Mouse (Mus musculus): ENCODE measurements at regions not wholly inside any gene's neighbourhood (a gene's known extent, or its start where the extent isn't known, plus 50 kb on each side); places are given as distances from the start of the nearest gene placed in this dataset.

- H3K36me3 ChIP-seq (replicated peaks; ENCODE audit: control insufficient read depth, insufficient read depth, low read length): no peaks in the 10 kb centered on the region
- H3K9me3 ChIP-seq (replicated peaks; ENCODE audit: control insufficient read depth, low read length): peaks cover 8% of the 10 kb centered on the region; the same call in 1 of the 2 replicates
- no peak overlapping the region for H3K27ac ChIP-seq (ENCODE audit: low read depth)
- no peaks in the 10 kb centered on the region for H3K27me3 ChIP-seq (ENCODE audit: control insufficient read depth, insufficient read depth, low read length)
- H3K4me1 ChIP-seq (ENCODE audit: control insufficient read depth, insufficient read depth): no peaks in the 10 kb centered on the region
- ATAC-seq (ENCODE audit: insufficient read depth, low read depth) (no peak), DNase-seq (ENCODE audit: low spot score) (no peak)
- no peak overlapping the region for H3K4me3 ChIP-seq (ENCODE audit: low read depth, low read length)
- 88% methylated on average over 11 of the region's 11 CpGs for WGBS
- TF ChIP-seq EP300 (IDR thresholded peaks at IDR 0.05; ENCODE audit: low read depth) (no peak), CTCF (IDR thresholded peaks at IDR 0.05; ENCODE audit: low read depth) (no peak)
- no peak overlapping the region for H3K4me2 ChIP-seq (ENCODE audit: low read depth, low read length)
- no peak overlapping the region for H3K9ac ChIP-seq (replicated peaks; ENCODE audit: low read depth, low read length)
Measured at GRCm38 (mm10) chr1:34930571-34930970, 80.8 kb downstream of the Plekhb2 start.

- no peak for ATAC-seq (ENCODE audit: insufficient read depth, low read depth)
- DNase-seq (ENCODE audit: low spot score): no peak
- Histone ChIP-seq H3K27ac (ENCODE audit: low read depth) (no peak overlapping the region), H3K4me2 (ENCODE audit: low read depth, low read length) (no peak overlapping the region), H3K27me3 (ENCODE audit: control insufficient read depth, insufficient read depth, low read length) (no peaks in the 10 kb centered on the region), H3K9me3 (replicated peaks; ENCODE audit: control insufficient read depth, low read length) (no peaks in the 10 kb centered on the region), H3K36me3 (replicated peaks; ENCODE audit: control insufficient read depth, insufficient read depth, low read length) (no peaks in the 10 kb centered on the region), H3K4me3 (ENCODE audit: low read depth, low read length) (no peak overlapping the region), H3K9ac (replicated peaks; ENCODE audit: low read depth, low read length) (no peak overlapping the region), H3K4me1 (ENCODE audit: control insufficient read depth, insufficient read depth) (no peaks in the 10 kb centered on the region)
- WGBS: 72% methylated on average over 1 of the region's 1 CpGs
- TF ChIP-seq CTCF (IDR thresholded peaks at IDR 0.05; ENCODE audit: low read depth) (no peak), EP300 (IDR thresholded peaks at IDR 0.05; ENCODE audit: low read depth) (no peak)
Measured at GRCm38 (mm10) chr1:34943196-34943595, 93.4 kb downstream of the Plekhb2 start.

- H3K4me2 ChIP-seq (ENCODE audit: low read depth, low read length): no peak overlapping the region
- TF ChIP-seq CTCF (IDR thresholded peaks at IDR 0.05; ENCODE audit: low read depth) (no peak), EP300 (IDR thresholded peaks at IDR 0.05; ENCODE audit: low read depth) (no peak)
- DNase-seq (ENCODE audit: low spot score): no peak
- H3K4me1 ChIP-seq (ENCODE audit: control insufficient read depth, insufficient read depth): no peaks in the 10 kb centered on the region
- H3K36me3 ChIP-seq (replicated peaks; ENCODE audit: control insufficient read depth, insufficient read depth, low read length): no peaks in the 10 kb centered on the region
- no peaks in the 10 kb centered on the region for H3K27me3 ChIP-seq (ENCODE audit: control insufficient read depth, insufficient read depth, low read length)
- ATAC-seq (ENCODE audit: insufficient read depth, low read depth): no peak
- no peaks in the 10 kb centered on the region for H3K9me3 ChIP-seq (replicated peaks; ENCODE audit: control insufficient read depth, low read length)
- H3K4me3 ChIP-seq (ENCODE audit: low read depth, low read length): no peak overlapping the region
- 66% methylated on average over 19 of the region's 19 CpGs for WGBS
- H3K27ac ChIP-seq (ENCODE audit: low read depth): no peak overlapping the region
- no peak overlapping the region for H3K9ac ChIP-seq (replicated peaks; ENCODE audit: low read depth, low read length)
Measured at GRCm38 (mm10) chr1:34961633-34962507, 112.1 kb downstream of the Plekhb2 start.

- no peak overlapping the region for H3K27ac ChIP-seq (ENCODE audit: low read depth)
- DNase-seq (ENCODE audit: low spot score): no peak
- H3K9ac ChIP-seq (replicated peaks; ENCODE audit: low read depth, low read length): no peak overlapping the region
- no peak overlapping the region for H3K4me3 ChIP-seq (ENCODE audit: low read depth, low read length)
- no peaks in the 10 kb centered on the region for H3K9me3 ChIP-seq (replicated peaks; ENCODE audit: control insufficient read depth, low read length)
- no peak overlapping the region for H3K4me2 ChIP-seq (ENCODE audit: low read depth, low read length)
- H3K4me1 ChIP-seq (ENCODE audit: control insufficient read depth, insufficient read depth): no peaks in the 10 kb centered on the region
- no peak for ATAC-seq (ENCODE audit: insufficient read depth, low read depth)
- TF ChIP-seq CTCF (IDR thresholded peaks at IDR 0.05; ENCODE audit: low read depth): no peak
- H3K36me3 ChIP-seq (replicated peaks; ENCODE audit: control insufficient read depth, insufficient read depth, low read length): no peaks in the 10 kb centered on the region
- WGBS: 72% methylated on average over 6 of the region's 6 CpGs
- no peaks in the 10 kb centered on the region for H3K27me3 ChIP-seq (ENCODE audit: control insufficient read depth, insufficient read depth, low read length)
Measured at GRCm38 (mm10) chr1:34962508-34962885, 112.7 kb downstream of the Plekhb2 start.

- Histone ChIP-seq H3K4me2 (ENCODE audit: low read depth, low read length) (no peak overlapping the region), H3K36me3 (replicated peaks; ENCODE audit: control insufficient read depth, insufficient read depth, low read length) (no peaks in the 10 kb centered on the region), H3K4me1 (ENCODE audit: control insufficient read depth, insufficient read depth) (no peaks in the 10 kb centered on the region), H3K27me3 (ENCODE audit: control insufficient read depth, insufficient read depth, low read length) (no peaks in the 10 kb centered on the region), H3K9ac (replicated peaks; ENCODE audit: low read depth, low read length) (no peak overlapping the region), H3K9me3 (replicated peaks; ENCODE audit: control insufficient read depth, low read length) (peaks cover 4% of the 10 kb centered on the region; the same call in 1 of the 2 replicates), H3K4me3 (ENCODE audit: low read depth, low read length) (no peak overlapping the region), H3K27ac (ENCODE audit: low read depth) (no peak overlapping the region)
- TF ChIP-seq CTCF (IDR thresholded peaks at IDR 0.05; ENCODE audit: low read depth) (no peak), EP300 (IDR thresholded peaks at IDR 0.05; ENCODE audit: low read depth) (no peak)
- DNase-seq (ENCODE audit: low spot score) (no peak), ATAC-seq (ENCODE audit: insufficient read depth, low read depth) (no peak)
- 77% methylated on average over 6 of the region's 6 CpGs for WGBS
Measured at GRCm38 (mm10) chr1:34974801-34975200, 125.0 kb downstream of the Plekhb2 start.

- Histone ChIP-seq H3K4me2 (ENCODE audit: low read depth, low read length) (no peak overlapping the region), H3K4me3 (ENCODE audit: low read depth, low read length) (no peak overlapping the region), H3K27ac (ENCODE audit: low read depth) (no peak overlapping the region), H3K36me3 (replicated peaks; ENCODE audit: control insufficient read depth, insufficient read depth, low read length) (no peaks in the 10 kb centered on the region), H3K4me1 (ENCODE audit: control insufficient read depth, insufficient read depth) (no peaks in the 10 kb centered on the region), H3K27me3 (ENCODE audit: control insufficient read depth, insufficient read depth, low read length) (no peaks in the 10 kb centered on the region), H3K9ac (replicated peaks; ENCODE audit: low read depth, low read length) (no peak overlapping the region), H3K9me3 (replicated peaks; ENCODE audit: control insufficient read depth, low read length) (peaks cover 4% of the 10 kb centered on the region; the same call in 1 of the 2 replicates)
- ATAC-seq (ENCODE audit: insufficient read depth, low read depth) (no peak), DNase-seq (ENCODE audit: low spot score) (no peak)
- 83% methylated on average over 10 of the region's 10 CpGs for WGBS
- TF ChIP-seq EP300 (IDR thresholded peaks at IDR 0.05; ENCODE audit: low read depth): no peak
- no peak for TF ChIP-seq CTCF (IDR thresholded peaks at IDR 0.05; ENCODE audit: low read depth)
Measured at GRCm38 (mm10) chr1:34978156-34978555, 128.4 kb downstream of the Plekhb2 start.

All from heart, postnatal 0 days (tissue).